Mouse (Mus musculus) lung, postnatal 10 days (tissue): Measurements from ENCODE around the gene Epha6.
"Not testable (repeated sequence)": the region's sequence is repeated elsewhere in the genome, so short reads cannot be mapped to it uniquely, and the experiment has no call there.

Experiments
- DNase-seq: peaks from one replicate; pipeline ENCODE4 v3.0.0; 2021

Epha6 gene

DNA sequence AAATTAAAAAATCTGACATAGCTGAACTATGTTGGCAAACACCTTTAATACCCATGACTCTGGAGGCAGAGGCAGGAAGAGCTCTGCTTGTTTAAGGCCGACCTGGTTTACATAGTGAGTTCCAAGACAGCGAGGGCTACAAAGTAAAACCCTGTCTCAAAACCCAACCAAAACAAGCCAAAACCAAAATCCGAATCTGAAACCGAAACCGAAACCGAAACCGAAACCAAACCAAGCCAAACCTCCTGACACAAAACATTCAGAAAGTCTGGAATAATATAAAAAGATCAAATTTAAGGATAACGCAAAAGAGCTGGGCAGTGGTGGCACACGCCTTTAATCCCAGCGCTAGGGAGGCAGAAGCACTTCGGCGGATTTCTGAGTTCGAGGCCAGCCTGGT is 725.3 kb downstream of the Epha6 start:
- no peak for DNase-seq

- DNase-seq = no peak
Observed at GRCm38 (mm10) chr16:59871792-59872191, 733.5 kb downstream of the Epha6 start.

GRCm38 (mm10) chr16:59854160-59854717 is 751.1 kb downstream of the Epha6 start:
- DNase-seq = no peak

GRCm38 (mm10) chr16:59852689-59853088 is 752.6 kb downstream of the Epha6 start:
- DNase-seq = no peak

GRCm38 (mm10) chr16:59846574-59846973 is 758.8 kb downstream of the Epha6 start:
- peak; percentile 4 for DNase-seq

- no peak for DNase-seq
Observed at GRCm38 (mm10) chr16:59836778-59837177, 768.6 kb downstream of the Epha6 start.

- DNase-seq = no peak
Observed at GRCm38 (mm10) chr16:59836304-59836703, 769.0 kb downstream of the Epha6 start.

GRCm38 (mm10) chr16:59832468-59832867 is 772.9 kb downstream of the Epha6 start:
- no peak for DNase-seq

DNA sequence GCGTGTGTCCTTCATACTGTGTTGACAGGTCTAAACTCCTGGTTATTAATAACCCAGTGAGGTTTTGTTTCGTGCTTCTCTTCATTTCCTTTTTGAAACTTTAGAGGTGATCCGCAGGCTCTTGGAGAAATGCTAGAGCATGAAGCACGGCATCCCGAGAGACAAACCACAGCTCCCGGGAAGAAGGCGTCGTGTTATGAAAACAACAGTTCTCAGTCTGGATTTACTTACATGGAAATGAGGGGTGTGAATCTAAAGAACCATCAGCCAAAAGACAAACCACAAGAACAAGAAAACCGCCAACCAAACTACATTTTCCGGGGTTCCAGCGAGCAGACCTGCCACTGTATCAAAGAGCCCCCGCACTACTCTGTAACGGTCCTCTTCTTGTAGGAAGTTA is 775.7 kb downstream of the Epha6 start:
- DNase-seq = no peak

GRCm38 (mm10) chr16:59799790-59800189 is 805.5 kb downstream of the Epha6 start:
- DNase-seq = not testable (repeated sequence)

DNA sequence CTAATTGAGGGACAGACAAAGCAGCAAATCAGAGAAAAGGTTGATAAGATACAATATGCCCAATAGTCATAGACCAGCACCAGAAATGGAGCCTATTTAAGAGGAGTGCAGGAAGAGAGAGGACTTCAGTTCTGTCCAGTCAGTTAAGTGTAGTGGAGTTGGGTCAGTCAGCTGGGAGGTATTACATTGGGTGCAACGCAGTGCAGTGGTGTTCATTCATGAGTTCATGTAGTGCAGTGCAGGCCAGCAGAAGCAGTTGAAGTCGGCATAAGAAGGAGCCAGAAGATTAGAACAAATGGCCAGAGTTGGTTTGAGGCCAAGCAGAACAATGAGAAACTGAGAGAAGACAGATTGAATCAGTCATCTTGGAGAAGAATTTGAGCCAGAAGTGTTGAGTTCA is 833.0 kb downstream of the Epha6 start:
- no peak for DNase-seq

DNA sequence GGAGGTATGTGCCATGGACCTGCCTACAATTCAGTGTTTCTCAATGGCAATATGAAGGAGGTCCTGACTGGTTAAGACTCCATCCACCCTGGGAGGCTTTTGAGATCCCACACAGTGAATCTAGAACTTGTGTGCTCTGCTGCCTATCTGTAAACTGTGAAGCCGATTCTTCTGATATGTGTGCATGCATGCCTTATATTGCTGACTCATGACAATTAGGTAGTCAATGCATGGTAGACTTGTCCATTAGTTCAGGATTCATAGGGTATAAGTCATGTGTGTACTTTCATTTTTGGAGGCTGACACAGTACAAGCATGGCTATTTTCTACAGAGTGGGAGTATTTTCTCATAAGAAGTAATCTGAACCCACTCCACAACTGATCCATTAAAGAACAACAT is 834.9 kb downstream of the Epha6 start:
- DNase-seq = no peak

DNA sequence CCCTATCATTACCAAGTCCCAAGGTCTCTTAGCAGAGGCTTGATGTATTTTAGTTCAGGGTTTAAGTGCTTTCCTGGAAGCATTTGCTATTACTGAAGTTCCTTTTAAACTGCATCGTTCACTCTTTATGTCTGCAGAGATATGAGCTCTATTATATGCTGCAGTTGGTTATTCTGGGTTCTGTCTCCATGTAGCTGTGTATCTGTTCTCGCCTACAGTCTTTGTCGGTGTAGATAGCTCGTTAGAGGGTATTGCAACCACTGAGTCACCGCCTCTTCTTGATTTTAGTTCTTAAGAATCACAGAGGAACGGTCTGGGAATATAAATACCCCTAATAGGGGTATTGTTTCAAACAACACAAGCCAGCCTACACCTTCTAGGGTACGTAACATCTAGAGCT is 835.4 kb downstream of the Epha6 start:
- no peak for DNase-seq

DNA sequence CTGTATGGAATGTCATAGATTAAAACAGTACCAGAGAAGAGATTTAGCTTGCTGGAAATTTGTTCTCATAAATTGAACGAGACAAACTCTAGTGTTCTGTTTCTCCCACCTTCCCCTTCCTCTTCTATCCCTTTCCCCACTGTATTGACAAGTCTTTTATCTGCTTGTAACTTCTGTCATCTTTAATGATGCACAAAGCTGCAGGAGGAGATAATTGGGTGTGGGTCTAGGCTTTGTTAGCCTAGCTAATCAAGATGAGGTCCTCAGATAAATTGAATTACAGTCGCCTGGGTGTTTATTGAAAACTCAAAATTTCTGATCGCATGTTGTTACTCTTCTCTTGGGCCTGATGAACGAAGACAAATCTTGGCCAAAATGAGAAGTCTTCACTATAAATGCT is 844.5 kb downstream of the Epha6 start:
- no peak for DNase-seq

- no peak for DNase-seq
Observed at GRCm38 (mm10) chr16:59750905-59751304, 854.4 kb downstream of the Epha6 start.

DNA sequence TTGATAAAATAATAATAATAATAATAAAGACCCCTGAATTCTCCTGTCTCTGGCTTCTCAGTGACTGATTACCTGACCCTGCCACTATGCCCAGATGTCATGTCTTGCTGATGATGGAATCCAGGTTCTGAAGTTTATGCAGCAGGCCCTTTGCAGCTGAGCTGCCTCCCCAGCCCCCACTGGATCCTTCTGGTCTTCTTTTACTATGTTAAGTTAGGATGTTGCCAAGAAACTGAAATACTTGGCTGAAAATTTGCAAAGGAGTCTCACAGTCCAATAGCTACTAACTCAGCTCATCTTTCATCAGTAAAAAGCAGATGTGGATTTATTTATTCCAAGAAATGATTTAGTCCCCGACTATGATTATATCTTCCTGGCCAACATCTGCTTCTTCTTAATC is 861.7 kb downstream of the Epha6 start:
- no peak for DNase-seq

- no peak for DNase-seq
Observed at GRCm38 (mm10) chr16:59715524-59715923, 889.8 kb downstream of the Epha6 start.

GRCm38 (mm10) chr16:59693230-59693629 is 912.1 kb downstream of the Epha6 start:
- no peak for DNase-seq

GRCm38 (mm10) chr16:59689120-59689519 is 916.2 kb downstream of the Epha6 start:
- no peak for DNase-seq

DNA sequence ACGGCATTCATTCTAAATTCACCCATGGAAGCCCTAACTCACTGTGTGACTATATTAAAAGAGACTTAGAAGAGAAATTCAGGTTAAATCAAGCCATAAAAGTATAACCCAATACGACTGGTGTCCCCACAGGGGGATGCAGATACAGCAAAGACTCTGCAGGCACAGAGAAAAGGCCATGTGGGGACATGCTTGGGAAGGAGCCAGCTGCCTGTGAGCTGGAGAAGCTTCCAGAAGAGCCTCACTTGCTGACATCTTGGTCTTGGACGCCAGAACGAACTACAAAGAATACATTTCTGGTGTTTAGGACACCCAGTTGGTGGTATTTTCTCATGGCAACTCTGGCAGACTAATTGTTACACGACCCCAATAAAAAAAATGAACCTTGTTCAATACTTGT is 920.2 kb downstream of the Epha6 start:
- no peak for DNase-seq

GRCm38 (mm10) chr16:59683434-59683833 is 921.9 kb downstream of the Epha6 start:
- DNase-seq = peak; percentile 70

GRCm38 (mm10) chr16:59682216-59682891 is 923.0 kb downstream of the Epha6 start:
- no peak for DNase-seq

- no peak for DNase-seq
Observed at GRCm38 (mm10) chr16:59666938-59667337, 938.4 kb downstream of the Epha6 start.

DNA sequence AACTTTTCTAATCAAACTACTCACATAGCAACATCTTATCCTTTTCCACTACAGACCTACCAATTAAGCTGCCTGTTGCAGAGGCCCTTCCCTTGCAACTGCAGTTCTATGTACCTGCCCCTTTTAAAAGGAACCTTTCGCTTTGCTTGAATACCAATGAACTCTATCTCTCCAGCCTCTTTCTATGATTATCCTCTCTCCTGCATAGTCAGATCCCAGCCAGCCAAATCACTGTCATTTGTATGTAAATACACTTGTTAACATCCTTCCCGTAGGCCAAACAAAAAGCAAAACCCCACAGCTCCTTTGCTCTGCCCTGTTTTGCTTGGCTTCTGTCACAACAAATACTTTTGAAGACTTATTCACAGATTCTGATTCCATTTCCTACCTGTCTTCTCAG is 961.6 kb downstream of the Epha6 start:
- no peak for DNase-seq

DNA sequence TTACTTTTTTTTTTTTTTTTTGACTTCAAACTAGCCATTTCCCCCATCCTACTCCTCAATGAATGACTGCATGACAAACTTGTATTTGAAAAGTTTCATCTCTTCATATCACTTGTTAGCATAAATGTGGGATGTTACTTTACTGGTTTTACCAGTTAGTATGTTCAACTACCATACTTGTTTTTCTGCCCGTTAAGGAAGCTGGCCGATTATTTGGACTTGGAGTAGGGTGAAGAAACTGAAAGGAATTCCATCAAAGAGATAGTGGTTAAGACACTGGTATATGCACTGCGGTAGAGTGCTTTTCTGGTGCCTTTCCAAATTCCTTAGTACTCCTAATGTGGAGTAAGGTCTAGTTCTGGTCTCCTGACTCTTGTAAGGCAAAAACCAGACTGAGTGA is 965.3 kb downstream of the Epha6 start:
- DNase-seq = no peak
